ENCODE assay signal across 11 mouse cellular contexts in the genomic region with DNA sequence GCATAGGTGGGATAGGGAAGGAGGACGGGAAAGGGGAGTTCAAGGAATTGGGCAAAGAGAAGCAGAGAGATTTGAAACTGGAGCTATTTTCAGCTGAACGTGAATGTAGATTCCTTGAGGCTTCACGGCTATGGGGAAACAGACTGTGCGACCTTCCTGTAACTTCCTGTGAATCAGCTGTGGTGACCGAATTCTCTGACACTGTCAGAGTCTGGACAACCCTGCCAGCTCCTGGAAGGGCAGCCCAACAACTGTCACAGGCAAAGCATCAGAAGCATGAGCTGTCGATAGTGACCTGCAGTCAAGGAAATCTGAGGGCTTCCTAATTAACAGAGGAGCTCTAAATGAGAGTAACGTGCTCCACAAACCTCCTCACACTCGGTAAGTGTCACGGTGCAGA.
DNase-seq lines count a peak whose midpoint lies in the region; ATAC-seq and TF ChIP-seq lines count a peak whose summit lies in the region.
"Had no signal": no experiment of that assay in that cellular context is flagged by ENCODE, and none has a peak within 500 bp of the region (broad histone marks: within the 10 kb centered on the region; RNA-seq: fewer than 3 reads in every experiment).

No protein-coding gene starts in this region.

- H3K27me3 ChIP-seq in spleen, adult 2 months (ENCODE audit: control insufficient read depth, insufficient read depth, low read length), result no peaks in the 10 kb centered on the region
- H3K27me3 ChIP-seq in heart, postnatal 0 days (ENCODE audit: control insufficient read depth, insufficient read depth, low read length), result no peaks in the 10 kb centered on the region
- H3K27me3 ChIP-seq in midbrain, postnatal 0 days (ENCODE audit: insufficient read depth, low read length), result no peaks in the 10 kb centered on the region

- peak; percentile 30 for DNase-seq in embryo, embryonic 10 days (ENCODE audit: low spot score)
- no peak for DNase-seq in embryo, embryonic 9.5 days (ENCODE audit: extremely low spot score)
- DNase-seq in spleen, adult 2 months (ENCODE audit: low read depth in 1 of 2, low spot score in 2 of 2), result peak in 1 of 2 experiments; percentile 3
- DNase-seq in spleen, postnatal 10 days (ENCODE audit: low spot score in 2 of 2), result no peak
- DNase-seq in heart, postnatal 0 days (ENCODE audit: low spot score), result no peak
- DNase-seq in midbrain, postnatal 0 days (ENCODE audit: low spot score), result no peak
- no peak for DNase-seq in lung, adult 18-20 months
- DNase-seq in urinary bladder, postnatal 4 days (ENCODE audit: low spot score in 2 of 2), result no peak
- DNase-seq: kidney, postnatal 10 days; lung, embryonic 14.5 days had no signal

- no peak overlapping the region for H3K9ac ChIP-seq in heart, postnatal 0 days (replicated peaks; ENCODE audit: low read depth, low read length)
- no peak overlapping the region for H3K9ac ChIP-seq in midbrain, postnatal 0 days (replicated peaks; ENCODE audit: low read length, poor library complexity, severe bottlenecking)
- H3K9ac ChIP-seq: lung, embryonic 14.5 days had no signal

- H3K4me2 ChIP-seq in heart, postnatal 0 days (ENCODE audit: low read depth, low read length), result no peak overlapping the region; the same call in 1 of the 2 replicates
- no peak overlapping the region for H3K4me2 ChIP-seq in midbrain, postnatal 0 days (ENCODE audit: low read depth, low read length, poor library complexity, severe bottlenecking)
- H3K4me2 ChIP-seq: lung, embryonic 14.5 days had no signal

- H3K27ac ChIP-seq in spleen, adult 2 months (ENCODE audit: insufficient read depth, low read length), result peak overlapping the region; percentile 81
- H3K27ac ChIP-seq in heart, postnatal 0 days (ENCODE audit: low read depth), result peak overlapping the region; percentile 11; the same call in 1 of the 2 replicates
- H3K27ac ChIP-seq in midbrain, postnatal 0 days (ENCODE audit: low read depth, low read length), result no peak overlapping the region

- 29% methylated on average over 9 of the region's 9 CpGs for WGBS in spleen, adult 2 months
- 33% methylated on average over 9 of the region's 9 CpGs for WGBS in heart, postnatal 0 days
- WGBS in midbrain, postnatal 0 days, result 66% methylated on average over 9 of the region's 9 CpGs

- TF ChIP-seq CTCF in spleen, adult 2 months (IDR thresholded peaks at IDR 0.05; ENCODE audit: extremely low read depth, insufficient read depth, insufficient read length, insufficient replicate concordance), result no peak
- no peak for TF ChIP-seq CTCF in heart, postnatal 0 days (IDR thresholded peaks at IDR 0.05; ENCODE audit: low read depth)
- no peak for TF ChIP-seq CTCF in midbrain, postnatal 0 days (IDR thresholded peaks at IDR 0.05)

- H3K4me1 ChIP-seq in spleen, adult 2 months (ENCODE audit: control insufficient read depth, insufficient read depth, insufficient read length), result peaks cover 63% of the 10 kb centered on the region; the same call in 1 of the 2 replicates
- H3K4me1 ChIP-seq in heart, postnatal 0 days (ENCODE audit: control insufficient read depth, insufficient read depth), result peaks cover 17% of the 10 kb centered on the region; the same call in 1 of the 2 replicates
- H3K4me1 ChIP-seq in midbrain, postnatal 0 days (ENCODE audit: insufficient read depth, low read length), result no peaks in the 10 kb centered on the region

- no peak overlapping the region for H3K4me3 ChIP-seq in spleen, adult 2 months (ENCODE audit: extremely low read depth, insufficient read depth, insufficient read length)
- H3K4me3 ChIP-seq in heart, postnatal 0 days (ENCODE audit: low read depth, low read length), result no peak overlapping the region
- no peak overlapping the region for H3K4me3 ChIP-seq in midbrain, postnatal 0 days (ENCODE audit: low read depth, low read length)

- TF ChIP-seq EP300 in heart, postnatal 0 days (IDR thresholded peaks at IDR 0.05; ENCODE audit: low read depth), result no peak

- H3K36me3 ChIP-seq in spleen, adult 2 months (ENCODE audit: control insufficient read depth, insufficient read depth, low read length), result peaks cover 5% of the 10 kb centered on the region
- H3K36me3 ChIP-seq in heart, postnatal 0 days (replicated peaks; ENCODE audit: control insufficient read depth, insufficient read depth, low read length), result no peaks in the 10 kb centered on the region
- 0 out of 2 replicates have a peak, but pooled peaks cover 2% of the 10 kb centered on the region for H3K36me3 ChIP-seq in midbrain, postnatal 0 days (ENCODE audit: insufficient read depth, low read length)

- ATAC-seq in heart, postnatal 0 days (ENCODE audit: insufficient read depth, low read depth), result no peak
- no peak for ATAC-seq in midbrain, postnatal 0 days (ENCODE audit: low FRiP score)
- ATAC-seq: inflammation-experienced regulatory T-cells, adult 6 months had no signal

- no peak for TF ChIP-seq POLR2A in spleen, adult 2 months (IDR thresholded peaks at IDR 0.05; ENCODE audit: low read depth, low read length)

- no peaks in the 10 kb centered on the region; the same call in 1 of the 2 replicates for H3K9me3 ChIP-seq in heart, postnatal 0 days (replicated peaks; ENCODE audit: control insufficient read depth, low read length)
- H3K9me3 ChIP-seq in midbrain, postnatal 0 days (ENCODE audit: low read length), result no peaks in the 10 kb centered on the region
